Mouse (Mus musculus) embryonic facial prominence, embryonic 10.5 days (tissue): Measurements from ENCODE around the gene Zfp287. TPM values are rescaled to one million over a fixed set of nuclear protein-coding genes. Genes with fewer than 3 reads are reported as not detected.

Experiments
- DNase-seq: peaks from one replicate; pipeline ENCODE4 v3.0.0-alpha.2; 2017; ENCODE audit warnings: low spot score
- H3K27ac ChIP-seq: fragments of 300-500 bp; sonication (generic); replicated peaks from 2 replicates; pipeline ENCODE4 v1.5.1; 2016; ENCODE audit warnings: mild to moderate bottlenecking
- H3K27me3 ChIP-seq: fragments of 300-500 bp; sonication (generic); replicated peaks from 2 replicates; pipeline ENCODE4 v1.6.1; 2016; ENCODE audit warnings: low read depth, mild to moderate bottlenecking; ENCODE audit not compliant: poor library complexity, severe bottlenecking
- H3K36me3 ChIP-seq: fragments of 300-500 bp; sonication (generic); replicated peaks from 2 replicates; pipeline ENCODE4 v1.6.1; 2016; ENCODE audit warnings: mild to moderate bottlenecking, moderate library complexity
- H3K4me1 ChIP-seq: fragments of 300-500 bp; sonication (generic); 2 replicates; pipeline ENCODE4 v1.6.1; 2016
- H3K4me3 ChIP-seq: fragments of 300-500 bp; sonication (generic); 2 replicates; pipeline ENCODE4 v1.5.1; 2016; ENCODE audit warnings: mild to moderate bottlenecking, moderate library complexity
- H3K9me3 ChIP-seq: fragments of 300-500 bp; sonication (generic); 2 replicates; pipeline ENCODE4 v1.6.1; 2016; ENCODE audit warnings: mild to moderate bottlenecking
- WGBS: fragments of 180-500 bp; shearing (Covaris S2); methylation state at CpG from one replicate; pipeline ENCODE4 v1.1.7; 2016; 5-methylcytosine and 5-hydroxymethylcytosine counted together
- polyA plus RNA-seq: library from polyadenylated mRNA; unstranded; fragments of >200 nt; fragmentation: Nextera tagmentation; extraction: Ambion mirVana; gene quantifications from 2 replicates; pipeline ENCODE4 v1.2.1, GENCODE M21; 2016

Zfp287 gene
- polyA plus RNA-seq, 1 experiment from 2014 or later, result 14.3 TPM

DNA sequence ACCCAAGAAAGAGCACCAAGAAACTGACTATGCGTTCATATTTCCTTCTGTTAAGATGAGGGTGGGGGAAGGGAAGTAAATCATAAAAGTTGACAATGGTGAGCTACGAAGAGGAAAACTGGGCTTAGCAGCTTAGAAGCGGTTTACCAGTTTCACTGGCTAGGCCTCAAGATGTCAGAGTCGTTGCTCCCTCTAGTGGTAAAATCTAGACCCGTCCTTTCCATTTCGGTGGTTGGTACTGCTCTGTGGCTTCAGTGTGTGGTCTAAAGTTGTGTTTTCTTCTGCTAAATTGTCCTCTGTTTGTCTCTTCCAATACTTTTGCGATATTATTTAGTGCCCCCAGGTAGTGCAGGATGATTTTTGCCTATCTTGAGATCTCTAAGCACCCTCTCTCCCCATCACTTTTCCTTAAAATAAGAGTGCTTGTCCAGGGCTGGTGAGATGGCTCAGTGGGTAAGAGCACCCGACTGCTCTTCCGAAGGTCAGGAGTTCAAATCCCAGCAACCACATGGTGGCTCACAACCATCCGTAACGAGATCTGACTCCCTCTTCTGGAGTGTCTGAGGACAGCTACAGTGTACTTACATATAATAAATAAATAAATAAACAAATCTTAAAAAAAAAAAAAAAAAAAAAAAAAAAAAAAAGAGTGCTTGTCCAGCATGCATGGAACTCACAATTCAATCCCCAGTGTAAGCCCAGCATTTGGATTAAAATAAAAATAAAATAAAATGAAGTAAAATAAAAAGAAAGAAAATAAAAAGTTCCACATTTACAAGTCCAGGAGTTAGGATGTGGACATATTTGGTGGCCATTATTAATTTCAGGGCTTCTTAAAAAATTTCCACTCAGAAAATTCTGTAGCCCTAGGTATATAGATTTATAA lies 38.2 kb downstream of the Zfp287 start:
- Histone ChIP-seq H3K27me3 (no peaks in the 10 kb centered on the region), H3K36me3 (no peaks in the 10 kb centered on the region), H3K4me1 (no peaks in the 10 kb centered on the region), H3K9me3 (no peaks in the 10 kb centered on the region), H3K27ac (0 out of 2 replicates have a peak overlapping the region, but pooled peaks have one; percentile 49), H3K4me3 (no peak overlapping the region)
- WGBS, result 22% methylated on average over 11 of the region's 11 CpGs
- peak; percentile 60 for DNase-seq

- Histone ChIP-seq H3K36me3 (no peaks in the 10 kb centered on the region), H3K4me1 (no peaks in the 10 kb centered on the region), H3K4me3 (no peak overlapping the region), H3K27me3 (no peaks in the 10 kb centered on the region), H3K27ac (no peak overlapping the region), H3K9me3 (no peaks in the 10 kb centered on the region)
- 92% methylated on average over 3 of the region's 3 CpGs for WGBS
- DNase-seq, result no peak
Observed at GRCm38 (mm10) chr11:62691592-62691991, 40.1 kb downstream of the Zfp287 start.

DNA sequence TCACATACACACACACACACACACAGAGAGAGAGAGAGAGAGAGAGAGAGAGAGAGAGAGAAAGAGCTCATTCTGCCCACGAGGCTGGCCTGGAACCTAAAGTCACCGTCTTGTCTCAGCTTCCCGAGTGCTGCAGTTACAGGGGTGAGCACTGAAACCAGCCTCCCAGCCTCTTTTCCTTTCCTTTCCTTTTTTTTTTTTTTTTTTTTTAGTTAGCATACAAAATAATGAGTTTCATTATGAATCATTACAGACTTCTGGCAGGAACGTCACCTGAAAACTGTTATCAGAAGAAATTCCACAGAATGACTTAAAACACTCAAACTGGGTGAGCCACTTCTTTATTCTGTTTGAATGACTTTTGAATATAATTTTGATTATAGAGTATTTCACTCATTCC lies 51.8 kb downstream of the Zfp287 start:
- Histone ChIP-seq H3K27ac (no peak overlapping the region), H3K9me3 (no peaks in the 10 kb centered on the region), H3K36me3 (no peaks in the 10 kb centered on the region), H3K4me1 (peaks cover 12% of the 10 kb centered on the region), H3K27me3 (no peaks in the 10 kb centered on the region), H3K4me3 (no peak overlapping the region)
- no peak for DNase-seq
- WGBS, result 91% methylated on average over 4 of the region's 4 CpGs

GRCm38 (mm10) chr11:62678778-62679354 lies 52.8 kb downstream of the Zfp287 start:
- H3K4me3 ChIP-seq, result no peak overlapping the region
- no peaks in the 10 kb centered on the region for H3K27me3 ChIP-seq
- no peaks in the 10 kb centered on the region for H3K36me3 ChIP-seq
- no peaks in the 10 kb centered on the region for H3K9me3 ChIP-seq
- no peak overlapping the region for H3K27ac ChIP-seq
- WGBS, result 84% methylated on average over 7 of the region's 7 CpGs
- DNase-seq, result no peak
- peaks cover 12% of the 10 kb centered on the region for H3K4me1 ChIP-seq

GRCm38 (mm10) chr11:62676290-62676596 lies 55.5 kb downstream of the Zfp287 start:
- Histone ChIP-seq H3K27me3 (no peaks in the 10 kb centered on the region), H3K27ac (no peak overlapping the region), H3K4me1 (peaks cover 26% of the 10 kb centered on the region), H3K4me3 (no peak overlapping the region; the same call in 1 of the 2 replicates), H3K9me3 (no peaks in the 10 kb centered on the region), H3K36me3 (no peaks in the 10 kb centered on the region)
- WGBS, result 90% methylated on average over 4 of the region's 4 CpGs
- DNase-seq, result no peak

- WGBS, result 21% methylated on average over 17 of the region's 17 CpGs
- Histone ChIP-seq H3K27ac (peak overlapping the region; percentile 82), H3K36me3 (no peaks in the 10 kb centered on the region)
Observed at GRCm38 (mm10) chr11:62675480-62676289, 56.0 kb downstream of the Zfp287 start.

GRCm38 (mm10) chr11:62670006-62670405 lies 61.7 kb downstream of the Zfp287 start:
- no peak for DNase-seq
- Histone ChIP-seq H3K27ac (no peak overlapping the region), H3K9me3 (no peaks in the 10 kb centered on the region), H3K4me3 (no peak overlapping the region), H3K27me3 (no peaks in the 10 kb centered on the region), H3K36me3 (peaks cover 32% of the 10 kb centered on the region), H3K4me1 (peaks cover 25% of the 10 kb centered on the region)
- 91% methylated on average over 6 of the region's 6 CpGs for WGBS

More at GRCm38 (mm10) chr11:62675480-62676289, 56.0 kb downstream of the Zfp287 start:
- Histone ChIP-seq H3K27me3 (no peaks in the 10 kb centered on the region), H3K4me3 (peak overlapping the region; percentile 49), H3K9me3 (no peaks in the 10 kb centered on the region), H3K4me1 (peaks cover 32% of the 10 kb centered on the region)
- DNase-seq, result peak; percentile 80

DNA sequence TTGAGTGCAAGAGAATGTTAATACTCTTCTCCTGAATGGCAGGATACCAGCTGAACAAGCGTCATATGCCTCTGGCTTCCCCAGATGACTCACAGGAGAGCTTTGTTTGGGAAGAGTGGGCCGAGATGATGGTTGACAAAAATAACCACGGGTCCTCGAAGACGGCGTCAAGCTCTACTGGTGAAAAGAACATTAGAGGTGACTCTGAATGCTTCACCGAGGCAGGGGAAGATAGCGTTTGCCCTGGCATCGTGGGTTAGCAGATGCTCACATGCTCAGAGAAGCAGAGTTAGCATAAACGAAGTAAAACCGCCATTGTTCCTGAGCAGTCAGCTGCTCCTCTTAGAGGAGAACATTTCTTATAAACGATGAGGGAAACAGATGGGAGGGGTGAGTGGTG lies 62.2 kb downstream of the Zfp287 start:
- no peak overlapping the region for H3K4me3 ChIP-seq
- no peaks in the 10 kb centered on the region for H3K9me3 ChIP-seq
- H3K27ac ChIP-seq, result no peak overlapping the region
- H3K4me1 ChIP-seq, result peaks cover 25% of the 10 kb centered on the region
- no peak for DNase-seq
- 74% methylated on average over 12 of the region's 12 CpGs for WGBS
- H3K36me3 ChIP-seq, result peaks cover 37% of the 10 kb centered on the region
- H3K27me3 ChIP-seq, result no peaks in the 10 kb centered on the region

DNA sequence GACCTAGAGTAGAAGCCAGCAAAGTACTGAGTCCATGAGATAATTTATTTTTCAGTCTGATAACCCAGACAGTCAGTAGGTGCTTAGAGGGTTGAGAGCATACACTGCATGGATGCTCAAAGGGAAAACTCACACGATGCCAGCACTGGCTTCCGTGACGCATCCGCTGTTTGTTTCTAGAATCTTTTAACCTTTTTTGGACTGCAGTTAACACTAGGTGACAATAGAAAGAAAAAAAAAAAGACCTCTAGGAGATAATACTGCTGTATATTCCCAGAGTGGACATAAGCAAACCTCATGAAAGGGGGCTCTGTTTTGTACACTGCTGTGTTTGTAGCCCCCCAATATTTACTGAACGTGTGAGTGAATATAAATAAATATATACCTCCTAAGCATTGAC lies 62.7 kb downstream of the Zfp287 start:
- Histone ChIP-seq H3K4me3 (no peak overlapping the region), H3K4me1 (peaks cover 25% of the 10 kb centered on the region), H3K9me3 (no peaks in the 10 kb centered on the region), H3K36me3 (peaks cover 41% of the 10 kb centered on the region), H3K27ac (no peak overlapping the region), H3K27me3 (no peaks in the 10 kb centered on the region)
- WGBS, result 92% methylated on average over 5 of the region's 5 CpGs
- no peak for DNase-seq

DNA sequence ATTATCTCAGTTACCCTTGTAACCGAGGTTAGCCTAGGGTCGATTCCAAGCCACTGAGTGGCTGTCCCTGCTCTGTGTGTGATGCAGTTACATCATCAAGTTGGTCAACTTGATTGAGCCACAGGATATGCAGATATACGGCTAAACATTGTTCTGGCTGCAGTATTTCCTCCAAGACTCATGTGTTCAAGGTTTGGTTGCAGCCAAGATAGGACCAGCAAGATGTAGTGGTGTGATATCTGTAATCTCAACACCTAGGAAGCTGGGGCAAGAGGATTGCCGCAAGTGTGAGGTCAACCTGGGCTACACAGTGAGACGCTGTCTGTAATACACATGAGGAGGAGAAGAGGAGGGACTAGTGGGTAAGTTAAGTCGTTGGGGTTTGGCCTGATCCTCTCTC lies 67.5 kb downstream of the Zfp287 start:
- no peak overlapping the region for H3K4me3 ChIP-seq
- H3K4me1 ChIP-seq, result no peaks in the 10 kb centered on the region
- no peak for DNase-seq
- 90% methylated on average over 6 of the region's 6 CpGs for WGBS
- H3K27ac ChIP-seq, result no peak overlapping the region
- H3K9me3 ChIP-seq, result no peaks in the 10 kb centered on the region
- H3K36me3 ChIP-seq, result peaks cover 64% of the 10 kb centered on the region
- no peaks in the 10 kb centered on the region for H3K27me3 ChIP-seq

- Histone ChIP-seq H3K27me3 (no peaks in the 10 kb centered on the region), H3K36me3 (peaks cover 60% of the 10 kb centered on the region)
- WGBS, result 69% methylated on average over 4 of the region's 4 CpGs
Observed at GRCm38 (mm10) chr11:62660885-62661284, 70.8 kb downstream of the Zfp287 start.

DNA sequence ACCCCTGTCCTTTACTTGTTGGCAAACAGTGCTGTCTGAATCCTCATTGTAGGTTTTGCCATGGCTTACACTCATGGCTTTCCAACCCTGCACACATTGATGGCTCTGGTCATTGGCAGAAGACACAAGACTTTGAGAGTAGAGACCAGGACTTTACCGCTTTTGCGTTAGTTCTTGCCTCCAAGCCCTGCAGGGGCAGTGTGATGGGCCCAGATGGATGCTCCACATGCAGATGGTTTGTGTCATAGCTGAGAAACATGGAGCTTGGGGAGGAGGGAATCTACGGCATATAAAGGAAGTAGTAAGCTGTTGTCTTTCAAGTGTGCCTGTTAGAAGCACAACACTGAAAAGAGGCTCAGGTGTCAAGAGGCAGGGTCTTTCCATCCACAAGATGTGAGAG lies 79.6 kb downstream of the Zfp287 start:
- no peak for DNase-seq
- Histone ChIP-seq H3K36me3 (peaks cover 62% of the 10 kb centered on the region), H3K27me3 (no peaks in the 10 kb centered on the region), H3K4me1 (peaks cover 36% of the 10 kb centered on the region), H3K27ac (no peak overlapping the region), H3K4me3 (no peak overlapping the region), H3K9me3 (no peaks in the 10 kb centered on the region)
- WGBS, result 93% methylated on average over 3 of the region's 3 CpGs

More at GRCm38 (mm10) chr11:62660885-62661284, 70.8 kb downstream of the Zfp287 start:
- Histone ChIP-seq H3K9me3 (no peaks in the 10 kb centered on the region), H3K4me3 (no peak overlapping the region), H3K27ac (no peak overlapping the region), H3K4me1 (no peaks in the 10 kb centered on the region)
- DNase-seq, result no peak
